Mouse (Mus musculus) heart, postnatal 0 days (tissue): ENCODE measurements at regions not wholly inside any gene's neighbourhood (a gene's known extent, or its start where the extent isn't known, plus 50 kb on each side); places are given as distances from the start of the nearest gene placed in this dataset.

Source experiments
- CTCF ChIP-seq: IDR thresholded peaks from 2 replicates; pipeline ENCODE4 v1.5.1; 2016; ENCODE audit warnings: antibody characterized with exemption, control low read depth, low read depth
- EP300 ChIP-seq: IDR thresholded peaks from 2 replicates; pipeline ENCODE4 v1.6.1; 2016; ENCODE audit warnings: antibody characterized with exemption, low read depth

GRCm38 (mm10) chr6:17169971-17170781 is 105.2 kb downstream of the Tes start:
- no peak for TF ChIP-seq CTCF
- TF ChIP-seq EP300: no peak; the same call in 1 of the 2 replicates
